Mouse (Mus musculus) embryonic fibroblast, embryonic 13.5 days (primary cell): Measurements from ENCODE around the gene Rangap1. TPM values are rescaled to one million over a fixed set of nuclear protein-coding genes. Genes with fewer than 3 reads are reported as not detected.
"Not testable (repeated sequence)": the region's sequence is repeated elsewhere in the genome, so short reads cannot be mapped to it uniquely, and the experiment has no call there.

ENCODE experiments used
- H3K27ac ChIP-seq: 2 replicates; pipeline ENCODE4 v1.5.1; 2012; ENCODE audit warnings: low read length, control low read depth, inconsistent platforms; ENCODE audit not compliant: insufficient read depth
- H3K4me1 ChIP-seq: 2 replicates; pipeline ENCODE4 v1.6.1; 2011; ENCODE audit warnings: low read length; ENCODE audit not compliant: control insufficient read depth, insufficient read depth
- H3K4me3 ChIP-seq: 2 replicates; pipeline ENCODE4 v1.5.1; 2011; ENCODE audit warnings: mild to moderate bottlenecking, control low read depth, low read length; ENCODE audit not compliant: insufficient read depth
- CTCF ChIP-seq: IDR thresholded peaks from 2 replicates; pipeline ENCODE4 v1.5.1; 2011; ENCODE audit warnings: mild to moderate bottlenecking, control low read depth, low read length, moderate library complexity, borderline replicate concordance; ENCODE audit not compliant: insufficient read depth
- POLR2A ChIP-seq: IDR thresholded peaks from 2 replicates; pipeline ENCODE4 v1.6.1; 2011; ENCODE audit warnings: low read depth, mild to moderate bottlenecking, control low read depth, low read length, moderate library complexity
- polyA plus RNA-seq: library from polyadenylated mRNA; stranded (reverse); fragments of >200 nt; gene quantifications from 2 replicates; pipeline ENCODE4 v1.2.4, GENCODE M21; 2011; ENCODE audit warnings: low read depth; ENCODE audit not compliant: missing spikeins, insufficient read length

Gene Rangap1
- polyA plus RNA-seq, 1 experiment: 69.1 TPM

DNA sequence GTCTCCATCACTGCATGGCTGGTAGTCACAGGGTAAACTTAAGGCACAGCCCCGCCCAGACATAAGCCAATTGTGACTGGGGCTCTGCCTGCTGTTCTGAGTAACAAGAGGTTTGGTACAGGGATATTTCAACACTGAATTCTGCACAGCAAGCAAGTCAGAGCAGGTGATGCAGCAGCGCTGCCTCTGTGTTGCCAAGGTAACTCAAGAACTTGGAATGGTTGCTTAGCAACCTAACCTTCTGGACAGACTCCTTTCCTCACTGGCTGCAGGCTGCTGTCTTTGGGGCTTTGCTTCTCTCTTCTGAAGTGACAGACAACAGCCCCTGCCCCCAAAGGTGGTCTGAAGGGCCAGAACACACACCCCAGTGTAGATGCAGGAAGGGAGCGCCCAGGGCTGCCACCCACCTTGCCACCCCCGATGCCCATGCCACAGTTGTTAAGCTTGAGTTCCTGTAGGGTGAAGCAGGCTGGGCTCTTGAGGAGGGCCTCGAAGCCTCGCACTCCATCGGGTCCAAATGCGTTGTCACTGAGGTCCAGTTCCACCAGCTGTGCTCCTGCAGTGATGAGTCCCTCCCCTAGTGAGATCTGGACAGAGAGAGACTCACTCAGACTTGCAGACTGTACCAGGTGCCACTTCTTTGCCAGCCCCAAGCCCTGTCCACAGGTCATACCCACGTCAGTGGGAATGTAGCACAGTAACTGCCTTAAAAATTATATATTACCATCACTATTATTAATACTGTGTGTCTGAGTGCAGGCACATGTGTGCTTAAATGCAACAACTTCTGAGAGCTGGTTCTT, 26.8 kb downstream of the Rangap1 start:
- Histone ChIP-seq H3K4me3 (no peak overlapping the region), H3K27ac (no peak overlapping the region), H3K4me1 (no peaks in the 10 kb centered on the region)
- TF ChIP-seq CTCF (no peak), POLR2A (no peak)

DNA sequence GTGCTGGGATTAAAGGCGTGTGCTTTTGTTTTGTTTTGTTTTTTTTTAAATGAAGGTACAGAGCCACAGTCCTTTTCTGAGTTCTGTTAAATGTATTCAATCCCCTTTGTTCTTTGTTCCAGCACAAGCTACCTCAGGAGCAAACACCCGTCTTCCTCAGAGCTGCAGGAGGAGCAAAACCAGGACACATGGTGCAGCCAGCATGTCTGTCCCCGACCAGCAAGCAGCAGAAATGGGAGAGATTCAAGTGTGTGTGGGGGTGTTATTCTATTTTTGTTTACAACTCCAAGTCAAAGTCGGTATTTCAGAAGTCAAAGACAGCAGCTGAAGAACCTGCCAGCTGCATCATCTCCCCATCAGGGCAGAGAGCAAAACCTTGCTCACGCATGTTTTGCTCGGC, 31.6 kb downstream of the Rangap1 start:
- Histone ChIP-seq H3K4me3 (no peak overlapping the region), H3K27ac (no peak overlapping the region), H3K4me1 (no peaks in the 10 kb centered on the region)
- TF ChIP-seq CTCF: no peak
- TF ChIP-seq POLR2A: no peak

DNA sequence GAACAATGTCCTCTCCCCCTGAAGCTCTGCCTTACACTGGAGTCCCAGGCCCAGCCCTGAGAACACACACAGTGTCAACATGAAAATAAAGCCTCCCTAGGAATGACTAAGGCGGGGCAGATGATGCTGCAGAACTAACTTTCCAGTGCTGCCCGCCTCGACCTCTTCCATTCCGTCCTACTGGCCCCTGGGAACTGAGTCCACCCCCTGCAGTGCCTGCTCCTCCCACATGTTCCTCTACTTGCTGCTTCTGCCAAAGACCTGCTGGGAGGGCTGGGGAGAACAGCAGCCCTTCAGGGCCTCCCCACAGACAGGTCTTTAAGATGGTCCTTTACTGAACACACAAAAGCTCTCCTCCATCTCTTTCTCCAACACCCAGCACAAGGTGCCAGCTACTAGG, 34.5 kb downstream of the Rangap1 start:
- H3K27ac ChIP-seq: no peak overlapping the region
- TF ChIP-seq CTCF: no peak
- TF ChIP-seq POLR2A: no peak
- H3K4me3 ChIP-seq: no peak overlapping the region
- no peaks in the 10 kb centered on the region for H3K4me1 ChIP-seq

DNA sequence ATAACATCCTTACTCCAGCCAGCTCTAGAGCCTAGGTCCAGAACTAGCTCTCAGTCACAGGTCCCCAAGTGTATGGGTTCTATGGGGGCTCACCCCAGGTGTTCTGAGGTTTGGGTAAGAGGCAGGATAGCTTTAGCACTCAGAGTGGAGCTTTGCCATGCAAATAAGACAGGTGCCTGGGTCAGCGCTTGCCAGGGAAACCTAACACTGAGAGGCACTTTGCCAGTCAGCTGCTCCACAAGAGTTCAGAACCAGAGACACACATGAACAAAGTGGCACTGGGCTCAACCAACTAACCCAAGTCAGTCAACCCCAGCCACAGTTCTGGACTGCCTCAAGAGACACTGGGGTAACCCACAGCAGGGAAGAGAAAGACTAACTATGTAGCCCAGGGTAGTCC, 35.6 kb downstream of the Rangap1 start:
- no peak overlapping the region for H3K27ac ChIP-seq
- no peak overlapping the region for H3K4me3 ChIP-seq
- H3K4me1 ChIP-seq: no peaks in the 10 kb centered on the region
- TF ChIP-seq POLR2A: no peak

DNA sequence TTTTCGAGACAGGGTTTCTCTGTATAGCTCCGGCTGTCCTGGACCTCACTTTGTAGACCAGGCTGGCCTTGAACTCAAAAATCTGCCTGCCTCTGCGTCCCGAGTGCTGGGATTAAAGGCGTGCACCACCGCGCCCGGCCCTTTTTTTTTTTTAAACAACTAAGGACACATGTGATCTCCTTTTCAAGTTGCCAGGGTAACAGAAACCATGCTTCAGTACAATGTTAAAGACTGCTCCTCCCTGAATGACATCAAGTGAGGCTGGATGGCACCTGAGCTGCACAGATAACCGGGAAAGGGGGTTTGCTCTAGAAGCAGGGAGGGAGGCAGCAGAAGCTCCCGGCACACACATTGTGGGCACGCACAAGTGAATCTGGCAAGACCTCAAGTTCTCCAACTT, 36.3 kb downstream of the Rangap1 start:
- H3K4me3 ChIP-seq: no peak overlapping the region
- H3K4me1 ChIP-seq: no peaks in the 10 kb centered on the region
- TF ChIP-seq CTCF: no peak
- H3K27ac ChIP-seq: no peak overlapping the region

DNA sequence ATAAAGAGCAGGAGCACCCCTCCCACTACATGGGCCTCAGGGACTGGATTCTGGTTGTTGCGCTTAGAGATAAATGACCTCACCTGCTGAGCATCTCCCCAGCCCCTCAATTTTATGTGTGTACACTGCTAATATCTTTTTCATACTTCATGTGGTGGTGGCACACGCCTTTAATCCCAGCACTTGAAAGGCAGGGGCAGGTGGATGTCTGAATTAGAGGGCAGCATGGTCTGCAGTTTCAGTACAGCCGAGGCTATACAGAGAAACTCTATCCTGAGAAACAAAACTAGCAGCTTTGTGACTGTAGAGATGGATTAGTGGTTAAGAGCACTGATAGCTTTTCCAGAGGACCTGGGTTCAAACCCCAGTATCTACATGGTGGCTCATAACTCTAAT, 42.2 kb downstream of the Rangap1 start:
- no peak for TF ChIP-seq POLR2A
- TF ChIP-seq CTCF: no peak
- no peak overlapping the region for H3K27ac ChIP-seq
- H3K4me1 ChIP-seq: no peaks in the 10 kb centered on the region
- no peak overlapping the region for H3K4me3 ChIP-seq

DNA sequence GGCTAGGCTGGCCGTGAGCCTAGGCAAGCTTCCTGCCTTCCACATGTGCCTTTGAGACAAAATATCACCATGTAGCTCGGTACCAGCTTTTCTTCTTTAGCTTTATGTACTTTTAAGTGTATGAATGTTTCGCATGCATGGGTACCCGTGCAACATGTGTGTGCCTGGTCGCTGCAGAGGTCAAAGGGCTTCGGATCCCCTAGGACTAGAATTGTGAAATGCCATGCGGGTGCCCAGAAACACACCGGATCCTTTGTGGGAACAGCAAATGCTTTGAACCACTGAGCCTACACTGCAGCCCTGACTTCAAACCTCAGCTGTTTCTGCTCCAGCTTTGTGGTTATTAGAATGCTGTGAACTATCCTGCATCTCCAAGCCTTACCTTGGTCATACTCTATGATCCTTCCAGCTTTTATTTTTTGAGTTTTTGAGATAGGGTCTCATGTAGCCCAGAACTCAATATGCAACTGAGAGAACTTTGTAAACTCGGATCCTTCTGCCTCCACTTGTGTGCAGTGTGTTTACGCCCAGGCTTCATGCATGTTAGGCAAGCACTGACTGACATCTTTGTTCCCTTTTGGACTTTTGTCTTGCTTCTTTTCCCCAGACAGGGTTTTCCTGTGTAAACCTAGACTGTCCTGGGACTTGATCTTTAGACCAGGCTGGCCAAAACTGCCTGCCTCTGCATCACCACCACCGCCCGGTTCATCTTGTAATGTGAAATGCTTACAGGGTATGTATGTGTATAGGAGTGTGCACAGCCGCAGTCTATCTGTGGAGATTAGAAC, 42.8 kb downstream of the Rangap1 start:
- Histone ChIP-seq H3K4me3 (no peak overlapping the region), H3K4me1 (no peaks in the 10 kb centered on the region), H3K27ac (no peak overlapping the region)
- TF ChIP-seq POLR2A (no peak), CTCF (no peak)

DNA sequence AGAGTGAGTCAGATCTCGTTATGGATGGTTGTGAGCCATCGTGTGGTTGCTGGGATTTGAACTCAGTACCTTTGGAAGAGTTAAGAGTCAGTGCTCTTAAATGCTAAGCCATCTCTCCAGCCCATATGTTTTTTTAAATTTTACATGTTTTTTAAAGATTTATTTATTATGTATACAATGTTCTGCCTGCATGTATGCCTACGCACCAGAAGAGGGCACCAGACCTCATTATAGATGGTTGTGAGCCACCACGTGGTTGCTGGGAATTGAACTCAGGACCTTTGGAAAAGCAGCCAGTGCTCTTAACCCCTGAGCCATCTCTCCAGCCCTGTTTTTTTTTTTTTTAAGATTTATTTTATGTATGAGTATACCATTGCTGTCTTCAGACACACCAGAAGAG, 44.0 kb downstream of the Rangap1 start:
- H3K4me1 ChIP-seq, H3K27ac ChIP-seq, H3K4me3 ChIP-seq: not testable (repeated sequence)

DNA sequence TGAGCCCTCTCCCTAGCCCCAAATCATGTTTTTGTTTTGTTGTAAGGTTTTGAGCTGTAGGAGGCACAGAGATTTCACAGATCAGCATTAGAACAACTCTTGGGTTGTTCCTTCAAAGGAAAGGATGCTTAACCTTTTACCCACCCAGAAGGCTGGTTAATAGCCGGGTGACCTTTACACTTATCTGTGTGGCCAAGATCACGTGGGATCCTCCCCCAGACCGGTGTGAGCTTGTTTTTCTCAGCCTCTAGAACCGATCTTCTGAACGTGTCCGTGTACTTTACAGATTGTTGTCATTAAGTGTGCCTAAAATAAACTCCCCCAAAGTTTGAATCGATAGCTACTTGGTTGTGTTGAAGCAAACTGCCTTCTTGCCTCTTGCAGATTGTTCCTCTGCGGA, 44.7 kb downstream of the Rangap1 start:
- TF ChIP-seq CTCF (no peak), POLR2A (no peak)
- Histone ChIP-seq H3K4me1 (no peaks in the 10 kb centered on the region), H3K4me3 (no peak overlapping the region), H3K27ac (no peak overlapping the region)

DNA sequence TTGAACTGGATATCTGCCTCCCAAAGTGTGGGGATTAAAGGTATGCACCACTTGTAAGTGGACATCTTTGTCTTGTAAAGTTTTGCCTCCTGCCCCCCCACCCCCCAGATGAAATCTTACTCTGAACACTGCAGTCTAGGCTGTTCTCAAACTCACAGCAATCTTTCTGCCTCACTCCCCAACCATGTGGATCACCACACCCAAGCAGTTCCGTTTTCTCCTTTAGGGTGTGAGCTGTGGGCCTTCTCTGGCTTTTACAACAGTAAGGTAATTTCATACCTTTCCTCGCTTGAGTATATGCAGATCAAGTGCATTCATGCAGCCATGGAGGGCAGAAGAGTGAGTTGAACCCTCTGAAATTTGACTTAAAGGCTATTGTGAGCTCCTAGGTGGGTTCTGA, 45.2 kb downstream of the Rangap1 start:
- Histone ChIP-seq H3K4me1 (no peaks in the 10 kb centered on the region), H3K4me3 (no peak overlapping the region), H3K27ac (no peak overlapping the region)
- TF ChIP-seq CTCF (no peak), POLR2A (no peak)
